Mouse (Mus musculus): ENCODE measurements at regions not wholly inside any gene's neighbourhood (a gene's known extent, or its start where the extent isn't known, plus 50 kb on each side); places are given as distances from the start of the nearest gene placed in this dataset.

DNA sequence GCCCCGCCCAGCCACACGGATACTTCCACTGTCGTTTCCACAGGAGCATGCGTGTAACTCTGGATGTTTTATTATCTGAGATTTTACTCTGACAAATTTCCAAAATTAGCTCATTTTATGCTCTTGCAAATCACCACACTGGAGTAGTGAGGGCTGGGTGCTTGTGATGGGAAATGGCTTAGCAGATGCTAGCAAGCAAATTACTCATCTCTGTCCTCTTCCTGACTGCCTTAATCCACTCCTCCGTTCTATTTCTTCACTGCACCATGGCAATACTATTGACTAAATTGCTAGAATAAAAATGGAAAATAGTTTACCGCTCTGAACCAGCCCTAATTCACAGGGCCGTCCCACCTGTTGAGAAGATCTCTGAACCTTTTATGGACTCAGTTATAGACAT lies 223.8 kb downstream of the Xpnpep1 start:
- TF ChIP-seq EP300 (optimal IDR thresholded peaks at IDR 0.05) = no peak
- TF ChIP-seq CTCF (IDR thresholded peaks at IDR 0.05; ENCODE audit: low read depth) = no peak
